Mouse (Mus musculus) ovary, adult 2 months (tissue): ENCODE data around the gene Selenow. TPM values are rescaled to one million over a fixed set of nuclear protein-coding genes. Genes with fewer than 3 reads are reported as not detected.

Experiments
- polyA plus RNA-seq: library from polyadenylated mRNA; depleted of rRNA; stranded (reverse); fragments of >200 nt; gene quantifications from 2 replicates; pipeline ENCODE4 v1.2.3, GENCODE M21; 2012; rRNA removed

The Selenow gene
- polyA plus RNA-seq: 354 and 438 TPM in 2 replicates

GRCm38 (mm10) chr7:15922220-15922773 lies at the start of gene Selenow:
Gene Selenow, minus strand, starts transcription at chr7:15922402.

GRCm38 (mm10) chr7:15967312-15967711 lies 45.1 kb upstream of the Selenow start, which contains the start of gene Ehd2:
Gene Ehd2, minus strand, starts transcription at chr7:15967567.

GRCm38 (mm10) chr7:15945721-15946536 lies 23.7 kb upstream of the Selenow start, which contains the start of gene Nop53:
Gene Nop53, minus strand, starts transcription at chr7:15946074.

GRCm38 (mm10) chr7:15882317-15882716 lies 39.9 kb downstream of the Selenow start, which contains the start of gene Crxos:
Gene Crxos, plus strand, starts transcription at chr7:15882617.

GRCm38 (mm10) chr7:15879756-15880155 lies 42.4 kb downstream of the Selenow start, which contains the start of gene Crx:
Gene Crx, minus strand, starts transcription at chr7:15879968.

Other genes starting within 250 kb of the Selenow start
- 3.7 and 3.9 TPM in 2 replicates for gene Obox5, start 172.3 kb downstream of the Selenow start, polyA plus RNA-seq
- gene Obox6, start 82.7 kb downstream of the Selenow start, polyA plus RNA-seq: not detected in 2 replicates
- not detected in 2 replicates for gene Crx, start 42.4 kb downstream of the Selenow start, polyA plus RNA-seq
- gene Crxos, start 39.8 kb downstream of the Selenow start, polyA plus RNA-seq: not detected in 2 replicates
- gene Nop53, start 23.7 kb upstream of the Selenow start, polyA plus RNA-seq: 207 and 250 TPM in 2 replicates
- gene Ehd2, start 45.2 kb upstream of the Selenow start, polyA plus RNA-seq: 92.0 and 104 TPM in 2 replicates
- 13.5 and 17.0 TPM in 2 replicates for gene Bicra, start 125.5 kb upstream of the Selenow start, polyA plus RNA-seq
- gene Zfp541, start 139.4 kb upstream of the Selenow start, polyA plus RNA-seq: 0.29 and 0.33 TPM in 2 replicates
- 244 and 259 TPM in 2 replicates for gene Napa, start 176.1 kb upstream of the Selenow start, polyA plus RNA-seq
- gene Kptn, start 197.5 kb upstream of the Selenow start, polyA plus RNA-seq: 37.2 and 41.3 TPM in 2 replicates
- 5.1 and 7.0 TPM in 2 replicates for gene Slc8a2, start 207.4 kb upstream of the Selenow start, polyA plus RNA-seq